Mouse (Mus musculus) monocyte, adult 5-6 weeks (primary cell): ENCODE data around the gene N6amt1. TPM values are rescaled to one million over a fixed set of nuclear protein-coding genes. Genes with fewer than 3 reads are reported as not detected.

Source experiments
- ATAC-seq: fragments of 153-309, 156-312 bp; replicated peaks from 2 replicates; pipeline ENCODE4 v1.8.0; 2017; ENCODE audit warnings: mild to moderate bottlenecking; ENCODE audit not compliant: low TSS enrichment, insufficient number of reproducible peaks, severe bottlenecking, poor library complexity, low FRiP score
- total RNA-seq: library from RNA; stranded (forward); fragments of 200-1000, 200-491, 200-594 nt; gene quantifications from 3 replicates; pipeline ENCODE4 v1.2.3, GENCODE M21; 2017

N6amt1 gene
- total RNA-seq, 1 experiment from 2014 or later = 9.2 TPM

GRCm38 (mm10) chr16:87366445-87366844 is 12.5 kb downstream of the N6amt1 start:
- ATAC-seq = no peak

- no peak for ATAC-seq
Observed at GRCm38 (mm10) chr16:87382996-87383395, 29.0 kb downstream of the N6amt1 start.

- no peak for ATAC-seq
Observed at GRCm38 (mm10) chr16:87384366-87384765, 30.4 kb downstream of the N6amt1 start.

- no peak for ATAC-seq
Observed at GRCm38 (mm10) chr16:87387444-87387977, 33.5 kb downstream of the N6amt1 start.

- no peak; the same call in 1 of the 2 replicates for ATAC-seq
Observed at GRCm38 (mm10) chr16:87393813-87394548, 40.0 kb downstream of the N6amt1 start.

GRCm38 (mm10) chr16:87405001-87405400 is 51.0 kb downstream of the N6amt1 start:
- ATAC-seq = peak; percentile 84; the same call in 1 of the 2 replicates

Other genes starting within 250 kb of the N6amt1 start
- 13.3 to 24.2 TPM (median 14.8 TPM) in 3 replicates for gene Ltn1, start 78.4 kb downstream of the N6amt1 start, total RNA-seq
- gene Rwdd2b, start 86.4 kb downstream of the N6amt1 start, total RNA-seq = 3.3 to 6.3 TPM (median 5.7 TPM) in 3 replicates
- 132 to 219 TPM (median 192 TPM) in 3 replicates for gene Usp16, start 100.5 kb downstream of the N6amt1 start, total RNA-seq
- 261 to 324 TPM (median 313 TPM) in 3 replicates for gene Cct8, start 141.7 kb downstream of the N6amt1 start, total RNA-seq
- gene Map3k7cl, start 199.1 kb downstream of the N6amt1 start, total RNA-seq = not detected in 3 replicates